Mouse (Mus musculus) urinary bladder, postnatal 36 days (tissue): Measurements from ENCODE around the gene Eln.

Experiments
- DNase-seq, 2 experiments: peaks; one replicate each; pipeline ENCODE4 v3.0.0; 2022; ENCODE audit warnings: low spot score in 2 of 2, mixed read lengths in 1 of 2

The Eln gene

GRCm38 (mm10) chr5:134745000-134745399, 2.1 kb downstream of the Eln start:
- no peak for DNase-seq

- no peak for DNase-seq
Observed at GRCm38 (mm10) chr5:134743991-134744390, 3.1 kb downstream of the Eln start.

GRCm38 (mm10) chr5:134742221-134742795, 4.8 kb downstream of the Eln start:
- DNase-seq, result no peak

- no peak for DNase-seq
Observed at GRCm38 (mm10) chr5:134740501-134741341, 6.4 kb downstream of the Eln start.

- no peak for DNase-seq
Observed at GRCm38 (mm10) chr5:134739951-134740350, 7.2 kb downstream of the Eln start.

- DNase-seq, result no peak
Observed at GRCm38 (mm10) chr5:134734920-134735319, 12.2 kb downstream of the Eln start.

- no peak for DNase-seq
Observed at GRCm38 (mm10) chr5:134734072-134734471, 13.1 kb downstream of the Eln start.

- no peak for DNase-seq
Observed at GRCm38 (mm10) chr5:134733241-134733640, 13.9 kb downstream of the Eln start.

- DNase-seq, result no peak
Observed at GRCm38 (mm10) chr5:134729124-134729523, 18.0 kb downstream of the Eln start.

- no peak for DNase-seq
Observed at GRCm38 (mm10) chr5:134728535-134728934, 18.6 kb downstream of the Eln start.

- no peak for DNase-seq
Observed at GRCm38 (mm10) chr5:134727001-134727639, 20.0 kb downstream of the Eln start.

- no peak for DNase-seq
Observed at GRCm38 (mm10) chr5:134725299-134725698, 21.8 kb downstream of the Eln start.

GRCm38 (mm10) chr5:134720058-134720457, 27.1 kb downstream of the Eln start:
- DNase-seq, result no peak

- no peak for DNase-seq
Observed at GRCm38 (mm10) chr5:134711076-134711475, 36.0 kb downstream of the Eln start.

GRCm38 (mm10) chr5:134709275-134709674, 37.8 kb downstream of the Eln start:
- no peak for DNase-seq

GRCm38 (mm10) chr5:134704157-134704556, 43.0 kb downstream of the Eln start:
- peak; percentile 62 to 70 for DNase-seq

- no peak for DNase-seq
Observed at GRCm38 (mm10) chr5:134695539-134695938, 51.6 kb downstream of the Eln start.

- no peak for DNase-seq
Observed at GRCm38 (mm10) chr5:134695082-134695481, 52.0 kb downstream of the Eln start.

- no peak for DNase-seq
Observed at GRCm38 (mm10) chr5:134692704-134693103, 54.4 kb downstream of the Eln start.

GRCm38 (mm10) chr5:134688718-134689284, 58.3 kb downstream of the Eln start:
- DNase-seq, result peak; percentile 100

GRCm38 (mm10) chr5:134688086-134688717, 58.9 kb downstream of the Eln start, which contains the start of gene Limk1:
Limk1 (minus strand) TSS chr5:134688598.
- no peak for DNase-seq

- no peak for DNase-seq
Observed at GRCm38 (mm10) chr5:134687187-134687586, 59.9 kb downstream of the Eln start.
